Mouse (Mus musculus): Measurements from ENCODE around the gene Umad1. TPM values are rescaled to one million over a fixed set of nuclear protein-coding genes. Genes with fewer than 3 reads are reported as not detected.

The Umad1 gene
- total and polyA plus RNA-seq, 3 experiments, result 7.6 to 17.5 (median 10.0) TPM

GRCm38 (mm10) chr6:8307878-8308775 lies 49.0 kb downstream of the Umad1 start:
- no peak for TF ChIP-seq ZC3H11A (IDR thresholded peaks at IDR 0.05; ENCODE audit: low read depth, low read length)
- TF ChIP-seq USF2 (conservative IDR thresholded peaks at IDR 0.05; ENCODE audit: low read depth, low read length), result no peak
- no peak for TF ChIP-seq MYC (IDR thresholded peaks at IDR 0.05; ENCODE audit: low read depth, low read length)
- no peak for TF ChIP-seq USF1 (IDR thresholded peaks at IDR 0.05; ENCODE audit: low read depth, low read length)
- TF ChIP-seq E2F4 (IDR thresholded peaks at IDR 0.05; ENCODE audit: insufficient replicate concordance, low read depth, low read length), result no peak
- Histone ChIP-seq H3K79me2 (replicated peaks; ENCODE audit: control insufficient read depth, extremely low read depth, insufficient read depth, poor library complexity, severe bottlenecking) (no peaks in the 10 kb centered on the region), H3K9me3 (replicated peaks; ENCODE audit: low read length) (no peaks in the 10 kb centered on the region), H3K36me3 (replicated peaks in 1 of 2; ENCODE audit: control insufficient read depth in 1 of 2, insufficient read depth in 1 of 2, low read length in 1 of 2) (no peaks in the 10 kb centered on the region), H3K4me1 (ENCODE audit: control insufficient read depth in 1 of 2, insufficient read depth in 2 of 2) (no peaks in the 10 kb centered on the region), H3K27ac (ENCODE audit: insufficient read depth, low read depth) (no peak overlapping the region), H3K4me3 (replicated peaks in 1 of 3; ENCODE audit: low read depth in 2 of 3, low read length in 2 of 3, poor library complexity in 1 of 3) (no peak overlapping the region), H3K9ac (ENCODE audit: insufficient read depth, low read depth) (no peak overlapping the region), H3K27me3 (replicated peaks) (no peaks in the 10 kb centered on the region), H3K4me2 (ENCODE audit: insufficient read depth, low read depth, poor library complexity, severe bottlenecking) (no peak overlapping the region)
- dilution Hi-C loops (cut with MboI; ENCODE audit: extremely low pct_ligation_motif_present, extremely low pct_unique_long_range_greater_than_20kb, low sequenced_read_pairs) (no loop called here), in situ Hi-C loops (cut with MboI; ENCODE audit: low pct_ligation_motif_present, low pct_unique_long_range_greater_than_20kb, low sequenced_read_pairs) (no loop called here)
- no peak for DNase-seq (ENCODE audit: extremely low read depth)

GRCm38 (mm10) chr6:8312554-8312953 lies 53.5 kb downstream of the Umad1 start:
- H3K4me1 ChIP-seq (ENCODE audit: control insufficient read depth in 1 of 2, insufficient read depth in 2 of 2), result no peaks in the 10 kb centered on the region
- no peaks in the 10 kb centered on the region for H3K27me3 ChIP-seq (replicated peaks)
- H3K9ac ChIP-seq (ENCODE audit: insufficient read depth, low read depth), result no peak overlapping the region
- no peaks in the 10 kb centered on the region for H3K36me3 ChIP-seq (replicated peaks in 1 of 2; ENCODE audit: control insufficient read depth in 1 of 2, insufficient read depth in 1 of 2, low read length in 1 of 2)
- in situ Hi-C loops (cut with MboI; ENCODE audit: low pct_ligation_motif_present, low pct_unique_long_range_greater_than_20kb, low sequenced_read_pairs), result no loop called here
- TF ChIP-seq SIN3A (IDR thresholded peaks at IDR 0.05; ENCODE audit: low read length) (no peak), CHD2 (IDR thresholded peaks at IDR 0.05; ENCODE audit: low read length) (no peak), UBTF (IDR thresholded peaks at IDR 0.05; ENCODE audit: low read depth, low read length) (no peak), ETS1 (conservative IDR thresholded peaks at IDR 0.05; ENCODE audit: low read depth, low read length) (no peak), NRF1 (IDR thresholded peaks at IDR 0.05; ENCODE audit: low read depth, low read length) (no peak), KAT2A (IDR thresholded peaks at IDR 0.05; ENCODE audit: insufficient replicate concordance, low read length) (no peak), JUND (conservative IDR thresholded peaks at IDR 0.05; ENCODE audit: low read depth, low read length) (no peak), MAX (IDR thresholded peaks at IDR 0.05; ENCODE audit: low read length) (no peak), ZNF384 (IDR thresholded peaks at IDR 0.05; ENCODE audit: low read depth, low read length) (no peak), HCFC1 (IDR thresholded peaks at IDR 0.05; ENCODE audit: low read depth, low read length) (no peak)
- no peak overlapping the region for H3K27ac ChIP-seq (ENCODE audit: insufficient read depth, low read depth)
- no peaks in the 10 kb centered on the region for H3K79me2 ChIP-seq (replicated peaks; ENCODE audit: control insufficient read depth, extremely low read depth, insufficient read depth, poor library complexity, severe bottlenecking)
- H3K4me3 ChIP-seq (replicated peaks in 1 of 3; ENCODE audit: low read depth in 2 of 3, low read length in 2 of 3, poor library complexity in 1 of 3), result no peak overlapping the region
- no peaks in the 10 kb centered on the region for H3K9me3 ChIP-seq (replicated peaks; ENCODE audit: low read length)
- dilution Hi-C loops (cut with MboI; ENCODE audit: extremely low pct_ligation_motif_present, extremely low pct_unique_long_range_greater_than_20kb, low sequenced_read_pairs), result no loop called here
- DNase-seq (ENCODE audit: extremely low read depth), result no peak
- no peak overlapping the region for H3K4me2 ChIP-seq (ENCODE audit: insufficient read depth, low read depth, poor library complexity, severe bottlenecking)

All from CH12.LX (cell line).